Mouse (Mus musculus) limb, embryonic 12.5 days (tissue): Measurements from ENCODE around the gene Rgl1. TPM values are rescaled to one million over a fixed set of nuclear protein-coding genes. Genes with fewer than 3 reads are reported as not detected.

Experiments
- ATAC-seq: fragments of 200-750 bp; cut with Nextera tagmentation; 2 replicates; pipeline ENCODE4 v1.8.0; 2017; ENCODE audit warnings: low read depth, moderate TSS enrichment; ENCODE audit not compliant: insufficient number of reproducible peaks, insufficient read depth, low FRiP score, low TSS enrichment
- H3K27ac ChIP-seq: fragments of 300-500 bp; sonication (generic); 2 replicates; pipeline ENCODE4 v1.5.1; 2016; ENCODE audit warnings: mild to moderate bottlenecking, moderate library complexity
- H3K27me3 ChIP-seq: fragments of 300-500 bp; sonication (generic); 2 replicates; pipeline ENCODE4 v1.6.1; 2016; ENCODE audit warnings: mild to moderate bottlenecking, moderate library complexity
- H3K36me3 ChIP-seq: fragments of 300-500 bp; sonication (generic); 2 replicates; pipeline ENCODE4 v1.6.1; 2016; ENCODE audit warnings: mild to moderate bottlenecking, moderate library complexity
- H3K4me1 ChIP-seq: fragments of 300-500 bp; sonication (generic); replicated peaks from 2 replicates; pipeline ENCODE4 v1.6.1; 2016
- H3K4me2 ChIP-seq: fragments of 300-500 bp; sonication (generic); 2 replicates; pipeline ENCODE4 v1.6.1; 2016; ENCODE audit warnings: mild to moderate bottlenecking, moderate library complexity
- H3K4me3 ChIP-seq: fragments of 300-500 bp; sonication (generic); replicated peaks from 2 replicates; pipeline ENCODE4 v1.5.1; 2016; ENCODE audit warnings: mild to moderate bottlenecking
- H3K9ac ChIP-seq: fragments of 300-500 bp; sonication (generic); replicated peaks from 2 replicates; pipeline ENCODE4 v1.6.1; 2016; ENCODE audit warnings: mild to moderate bottlenecking, moderate library complexity
- H3K9me3 ChIP-seq: fragments of 300-500 bp; sonication (generic); 2 replicates; pipeline ENCODE4 v1.6.1; 2016; ENCODE audit warnings: mild to moderate bottlenecking, moderate library complexity
- WGBS: fragments of 180-500 bp; shearing (Covaris S2); methylation state at CpG from one replicate; pipeline ENCODE4 v1.1.7; 2016; 5-methylcytosine and 5-hydroxymethylcytosine counted together
- polyA plus RNA-seq: library from polyadenylated mRNA; unstranded; fragments of >200 nt; fragmentation: Nextera tagmentation; extraction: Ambion mirVana; gene quantifications from 2 replicates; pipeline ENCODE4 v1.2.1, GENCODE M21; 2016

The Rgl1 gene
- polyA plus RNA-seq, 1 experiment from 2014 or later, result 24.5 TPM

DNA sequence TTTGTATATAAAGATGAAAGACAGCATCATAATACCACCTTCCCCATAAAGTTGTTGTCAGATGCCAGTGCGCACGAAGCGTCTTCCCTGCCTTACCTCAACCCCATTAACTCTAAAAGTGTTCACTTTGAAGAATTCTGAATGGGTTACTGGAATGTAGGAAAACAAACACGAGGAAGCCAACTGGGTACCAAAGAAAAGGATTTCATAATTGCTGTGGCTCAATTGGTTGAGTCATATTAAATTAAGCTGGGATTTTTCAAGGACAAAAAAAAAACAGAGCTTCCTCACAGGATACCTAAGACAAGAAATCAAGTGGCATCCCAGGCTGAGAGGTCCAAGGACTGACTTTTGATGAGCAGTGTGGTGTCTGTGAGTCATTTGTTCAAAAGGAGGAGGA lies 144.5 kb downstream of the Rgl1 start:
- Histone ChIP-seq H3K4me1 (peaks cover 28% of the 10 kb centered on the region), H3K27me3 (no peaks in the 10 kb centered on the region), H3K36me3 (peaks cover 11% of the 10 kb centered on the region), H3K4me3 (no peak overlapping the region), H3K9ac (no peak overlapping the region), H3K4me2 (no peak overlapping the region), H3K27ac (no peak overlapping the region), H3K9me3 (0 out of 2 replicates have a peak, but pooled peaks cover 9% of the 10 kb centered on the region)
- 84% methylated on average over 4 of the region's 4 CpGs for WGBS
- no peak for ATAC-seq

DNA sequence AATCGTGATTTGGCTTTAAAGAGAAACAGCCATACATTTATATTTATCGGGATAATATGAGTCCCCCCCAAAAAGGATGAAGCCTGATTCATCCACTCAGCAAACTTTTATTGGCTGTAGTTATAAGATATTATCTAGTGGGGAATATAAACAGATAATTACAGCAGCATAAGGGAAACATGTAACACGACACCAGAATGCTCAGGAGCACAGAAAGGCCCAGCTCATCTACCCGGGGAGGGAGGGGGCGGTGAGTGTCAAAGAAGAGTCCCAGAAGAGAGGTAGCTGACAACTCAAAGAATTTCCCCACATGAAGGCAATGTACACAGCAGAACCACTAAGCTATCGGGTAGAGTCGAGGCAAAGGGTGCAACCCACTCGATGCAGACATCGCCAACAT lies 146.8 kb downstream of the Rgl1 start:
- Histone ChIP-seq H3K9ac (no peak overlapping the region), H3K9me3 (0 out of 2 replicates have a peak, but pooled peaks cover 9% of the 10 kb centered on the region), H3K4me1 (peaks cover 34% of the 10 kb centered on the region), H3K36me3 (peaks cover 11% of the 10 kb centered on the region), H3K27me3 (no peaks in the 10 kb centered on the region), H3K4me3 (no peak overlapping the region), H3K27ac (no peak overlapping the region), H3K4me2 (no peak overlapping the region)
- no peak for ATAC-seq
- WGBS, result 80% methylated on average over 9 of the region's 9 CpGs

DNA sequence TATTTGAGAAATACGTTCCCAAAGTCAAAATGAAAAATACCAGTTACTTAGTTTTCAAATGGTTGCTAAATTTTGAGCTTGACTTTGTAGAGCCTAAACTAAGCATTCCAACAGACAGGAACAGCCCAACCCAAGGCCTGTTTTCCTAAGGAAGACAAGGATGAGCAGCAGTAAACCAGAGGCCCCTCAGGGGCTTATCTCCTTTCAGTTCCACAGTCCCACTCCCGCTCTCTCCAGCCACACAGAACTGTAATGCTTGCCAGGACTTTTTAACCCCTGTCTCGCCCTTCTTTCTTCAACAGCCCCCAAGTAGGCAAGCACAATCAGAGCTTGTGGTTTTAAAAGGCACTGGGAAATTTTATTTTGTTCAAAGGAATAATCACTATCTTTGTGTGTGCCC lies 147.3 kb downstream of the Rgl1 start:
- Histone ChIP-seq H3K4me1 (peaks cover 32% of the 10 kb centered on the region), H3K27me3 (no peaks in the 10 kb centered on the region), H3K4me2 (no peak overlapping the region), H3K9me3 (0 out of 2 replicates have a peak, but pooled peaks cover 9% of the 10 kb centered on the region), H3K4me3 (no peak overlapping the region), H3K36me3 (peaks cover 11% of the 10 kb centered on the region), H3K9ac (no peak overlapping the region), H3K27ac (no peak overlapping the region)
- ATAC-seq, result no peak
- WGBS, result 76% methylated on average over 3 of the region's 3 CpGs

DNA sequence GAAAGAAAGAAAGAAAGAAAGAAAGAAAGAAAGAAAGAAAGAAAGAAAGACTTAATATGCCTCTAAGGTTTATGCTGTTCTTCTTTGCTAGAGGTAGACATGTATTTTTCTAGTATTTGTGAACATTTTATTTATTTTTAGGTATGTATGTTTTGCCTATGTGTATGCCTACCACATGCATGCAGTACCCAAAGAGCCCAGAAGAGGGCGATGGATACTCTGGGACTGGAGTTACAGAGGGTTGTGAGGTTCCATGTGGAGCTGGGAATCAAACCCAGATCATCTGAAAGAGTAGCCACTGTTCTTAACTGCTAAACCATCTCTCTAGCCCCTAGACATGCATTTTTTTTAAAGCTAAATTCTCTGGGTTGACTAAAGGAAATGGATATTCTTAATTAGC lies 147.8 kb downstream of the Rgl1 start:
- Histone ChIP-seq H3K27me3 (no peaks in the 10 kb centered on the region), H3K36me3 (peaks cover 11% of the 10 kb centered on the region), H3K4me2 (no peak overlapping the region)

DNA sequence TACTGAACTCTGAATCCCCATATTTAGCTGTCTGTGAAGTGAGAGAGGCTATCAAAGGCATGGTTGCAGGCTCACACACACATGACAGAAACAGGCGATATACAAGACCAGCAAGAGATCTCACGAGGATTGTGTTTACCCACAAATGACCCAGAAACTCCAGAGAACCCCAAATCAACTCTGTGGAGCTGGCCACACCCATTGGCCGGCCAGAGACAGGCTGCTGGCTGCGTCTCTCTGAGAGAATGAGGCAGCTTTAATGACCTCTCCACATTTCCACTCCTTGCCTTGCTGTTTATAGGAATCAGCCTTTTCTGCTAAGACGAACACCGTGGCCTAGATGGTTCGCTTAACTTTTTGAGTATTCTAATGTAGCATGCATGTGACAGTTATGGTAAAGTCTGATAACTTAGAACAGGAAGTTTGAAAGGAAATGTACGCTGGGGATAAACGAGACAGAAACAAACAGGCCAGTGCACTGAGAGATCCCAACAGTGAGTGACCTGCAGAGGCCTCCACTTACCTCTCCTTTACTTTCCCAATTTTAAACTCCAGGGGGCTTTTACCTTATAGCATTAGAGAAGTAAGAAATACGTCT lies 148.3 kb downstream of the Rgl1 start:
- Histone ChIP-seq H3K9me3 (0 out of 2 replicates have a peak, but pooled peaks cover 9% of the 10 kb centered on the region), H3K4me3 (no peak overlapping the region), H3K27ac (no peak overlapping the region), H3K4me2 (no peak overlapping the region), H3K36me3 (peaks cover 16% of the 10 kb centered on the region), H3K4me1 (peaks cover 22% of the 10 kb centered on the region), H3K27me3 (no peaks in the 10 kb centered on the region), H3K9ac (no peak overlapping the region)
- WGBS, result 77% methylated on average over 10 of the region's 10 CpGs
- no peak for ATAC-seq

More for the DNA sequence above, 147.8 kb downstream of the Rgl1 start:
- WGBS, result 70% methylated on average over 1 of the region's 1 CpGs
- peaks cover 27% of the 10 kb centered on the region for H3K4me1 ChIP-seq
- H3K4me3 ChIP-seq, result no peak overlapping the region
- no peak for ATAC-seq
- H3K9me3 ChIP-seq, result 0 out of 2 replicates have a peak, but pooled peaks cover 9% of the 10 kb centered on the region
- no peak overlapping the region for H3K27ac ChIP-seq
- no peak overlapping the region for H3K9ac ChIP-seq

DNA sequence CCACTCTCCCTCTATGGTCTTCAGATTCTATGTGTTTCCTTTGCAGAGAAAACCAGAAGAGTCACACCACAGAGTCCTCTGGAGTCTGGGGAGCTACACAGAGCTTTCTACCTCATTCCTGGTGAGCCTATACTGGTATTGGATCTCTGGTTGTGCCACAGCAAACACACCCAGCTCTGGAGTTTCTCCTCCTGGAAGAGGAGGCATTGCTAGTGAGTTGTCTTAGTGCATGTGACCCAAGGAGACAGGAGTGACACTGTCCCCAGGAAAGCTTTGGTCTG lies 149.4 kb downstream of the Rgl1 start:
- Histone ChIP-seq H3K36me3 (peaks cover 19% of the 10 kb centered on the region), H3K27me3 (no peaks in the 10 kb centered on the region), H3K4me2 (no peak overlapping the region), H3K4me1 (peaks cover 13% of the 10 kb centered on the region; the same call in 1 of the 2 replicates), H3K9me3 (0 out of 2 replicates have a peak, but pooled peaks cover 9% of the 10 kb centered on the region), H3K4me3 (no peak overlapping the region), H3K27ac (no peak overlapping the region), H3K9ac (no peak overlapping the region)
- no peak for ATAC-seq

DNA sequence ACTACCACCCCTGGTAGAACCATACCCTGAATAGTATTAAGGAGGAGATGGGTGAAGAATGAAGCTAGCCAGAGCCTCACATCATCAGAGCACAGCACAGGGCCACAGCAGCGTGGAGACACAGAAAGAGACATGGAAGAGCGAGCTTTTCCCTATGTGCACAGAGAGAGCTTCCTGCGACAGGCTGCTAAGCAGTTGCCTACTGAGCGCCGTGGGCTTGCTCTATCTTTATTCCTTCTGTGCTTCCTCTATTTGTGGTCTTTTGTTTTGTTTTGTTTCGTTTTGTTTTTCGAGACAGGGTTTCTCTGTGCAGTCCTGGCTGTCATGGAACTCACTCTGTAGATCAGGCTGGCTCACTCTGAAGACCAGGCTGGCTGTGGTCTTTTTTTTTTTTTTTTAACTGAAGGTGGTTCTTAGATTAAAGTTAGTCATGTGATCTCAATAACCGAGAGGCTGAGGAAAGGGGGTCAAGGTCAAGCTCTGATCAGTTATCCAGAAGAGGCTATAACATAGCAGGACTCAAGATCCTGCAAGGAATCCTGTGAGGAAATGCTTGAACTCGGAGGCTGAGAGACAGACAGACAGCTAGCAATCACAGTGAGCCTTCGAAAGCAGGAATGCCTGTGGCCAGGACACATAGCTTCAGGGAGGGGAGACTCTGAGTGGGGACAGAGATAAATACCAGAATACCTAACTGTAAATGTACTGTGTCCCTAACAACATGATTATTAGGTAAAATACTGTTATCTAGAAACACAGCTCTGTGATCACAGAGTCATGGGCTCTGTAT lies 150.0 kb downstream of the Rgl1 start:
- Histone ChIP-seq H3K4me3 (no peak overlapping the region), H3K9me3 (0 out of 2 replicates have a peak, but pooled peaks cover 9% of the 10 kb centered on the region), H3K27ac (no peak overlapping the region), H3K27me3 (no peaks in the 10 kb centered on the region), H3K9ac (no peak overlapping the region), H3K36me3 (peaks cover 19% of the 10 kb centered on the region), H3K4me2 (no peak overlapping the region), H3K4me1 (peaks cover 13% of the 10 kb centered on the region; the same call in 1 of the 2 replicates)
- ATAC-seq, result no peak
- WGBS, result 79% methylated on average over 10 of the region's 10 CpGs

DNA sequence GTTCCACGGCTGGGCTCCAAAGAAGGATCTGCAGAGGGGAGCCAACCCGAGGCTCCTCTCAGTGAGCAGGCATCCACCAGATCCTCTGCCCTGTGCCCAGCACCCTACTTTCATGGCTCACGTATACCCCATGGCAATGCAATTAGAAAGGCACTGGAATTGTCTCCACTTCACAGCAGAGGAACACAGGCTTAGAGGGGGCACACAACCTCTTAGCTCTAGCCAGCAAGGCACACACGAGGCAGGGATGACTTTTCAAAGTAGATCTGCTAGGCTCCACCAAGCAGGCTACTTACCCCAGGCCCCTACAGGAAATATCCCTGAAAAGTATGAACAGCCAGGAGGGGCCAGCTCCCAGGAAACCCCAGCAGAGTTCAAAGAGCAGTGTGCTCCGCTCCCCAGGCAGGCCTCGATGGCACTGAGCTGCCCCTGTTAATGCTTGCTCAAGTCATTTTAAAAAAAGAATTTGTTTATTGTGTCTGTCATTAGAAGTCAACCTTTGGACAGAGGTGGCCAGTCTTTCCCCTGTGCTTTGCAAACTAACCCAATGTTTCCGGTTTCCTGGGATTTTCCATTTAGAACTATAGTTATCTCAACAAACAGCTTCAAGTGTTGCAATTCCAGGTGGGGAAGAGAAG lies 151.3 kb downstream of the Rgl1 start:
- no peak overlapping the region for H3K9ac ChIP-seq
- H3K4me2 ChIP-seq, result no peak overlapping the region
- no peak for ATAC-seq
- H3K36me3 ChIP-seq, result peaks cover 19% of the 10 kb centered on the region
- H3K9me3 ChIP-seq, result 0 out of 2 replicates have a peak, but pooled peaks cover 9% of the 10 kb centered on the region
- WGBS, result 73% methylated on average over 7 of the region's 7 CpGs
- peaks cover 21% of the 10 kb centered on the region; the same call in 1 of the 2 replicates for H3K4me1 ChIP-seq
- H3K27ac ChIP-seq, result no peak overlapping the region
- no peaks in the 10 kb centered on the region for H3K27me3 ChIP-seq
- H3K4me3 ChIP-seq, result no peak overlapping the region

DNA sequence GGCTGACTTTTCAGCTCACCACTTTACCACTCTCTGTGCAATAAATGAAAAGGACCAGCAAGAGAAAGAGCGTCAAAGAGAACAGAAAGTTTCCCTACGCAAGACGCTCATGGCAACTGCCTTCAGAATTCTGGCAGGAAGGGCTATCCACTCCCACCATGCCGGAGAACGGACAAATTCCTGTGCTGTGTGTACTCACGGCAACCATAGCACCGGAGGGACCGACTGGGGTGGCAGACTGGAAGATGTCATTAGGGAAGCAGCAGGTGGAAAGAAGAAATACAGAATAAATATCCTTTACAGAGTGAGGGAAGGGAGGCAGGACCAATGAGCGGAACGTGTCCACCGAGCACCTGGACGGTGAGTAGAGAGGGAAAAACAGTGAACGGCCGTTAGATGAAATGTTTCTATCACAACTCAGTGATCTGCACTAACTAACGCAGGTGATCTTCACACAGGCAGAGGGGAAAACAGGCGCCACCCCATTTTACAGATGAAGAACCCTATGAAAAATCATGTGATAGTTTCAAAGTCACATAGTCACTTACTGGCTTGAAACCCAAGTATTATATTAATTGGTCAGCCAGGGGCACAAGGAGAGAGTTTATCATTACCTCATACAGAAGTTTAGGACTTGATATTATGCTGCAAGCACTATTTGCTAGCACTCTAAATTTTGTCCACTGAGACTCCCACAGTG lies 152.8 kb downstream of the Rgl1 start:
- Histone ChIP-seq H3K27ac (no peak overlapping the region), H3K36me3 (peaks cover 9% of the 10 kb centered on the region), H3K9ac (no peak overlapping the region), H3K4me3 (no peak overlapping the region), H3K4me2 (no peak overlapping the region), H3K27me3 (no peaks in the 10 kb centered on the region), H3K4me1 (peaks cover 30% of the 10 kb centered on the region), H3K9me3 (0 out of 2 replicates have a peak, but pooled peaks cover under 1% of the 10 kb centered on the region)
- ATAC-seq, result no peak
- 87% methylated on average over 16 of the region's 16 CpGs for WGBS

DNA sequence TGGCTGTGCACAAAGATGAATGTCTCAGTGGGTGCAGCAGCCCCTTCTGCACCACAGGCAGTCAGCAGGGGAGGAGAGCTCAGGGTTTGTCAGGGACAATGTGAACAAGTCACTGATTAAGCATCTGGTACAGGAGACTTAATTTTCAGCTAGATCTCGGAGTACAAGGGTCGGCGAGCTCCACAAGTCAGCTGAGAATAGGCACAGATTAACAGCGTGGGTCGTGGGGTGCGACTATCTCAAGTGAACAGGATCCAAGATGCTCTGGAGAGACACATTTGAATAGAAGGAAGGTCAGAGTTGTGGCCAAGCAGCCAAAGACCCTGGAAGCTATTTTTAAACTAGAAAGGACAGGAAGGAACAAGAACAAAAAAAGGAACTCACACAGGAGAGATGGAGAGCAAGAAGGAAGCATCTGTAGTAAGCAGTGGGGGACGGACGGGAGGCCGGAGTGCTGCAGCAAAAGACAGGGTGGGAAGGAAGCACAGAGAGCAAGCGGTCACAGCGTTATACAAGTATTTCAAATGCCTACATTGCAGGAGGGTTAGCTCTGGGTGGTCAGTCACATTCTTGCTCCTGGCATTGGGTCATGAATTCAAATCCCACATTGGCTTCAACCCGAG lies 153.5 kb downstream of the Rgl1 start:
- Histone ChIP-seq H3K27ac (no peak overlapping the region), H3K4me1 (peaks cover 35% of the 10 kb centered on the region), H3K9ac (no peak overlapping the region), H3K4me3 (no peak overlapping the region), H3K36me3 (peaks cover 8% of the 10 kb centered on the region; the same call in 1 of the 2 replicates), H3K27me3 (no peaks in the 10 kb centered on the region), H3K9me3 (no peaks in the 10 kb centered on the region), H3K4me2 (no peak overlapping the region)
- 89% methylated on average over 12 of the region's 12 CpGs for WGBS
- no peak for ATAC-seq
